Mouse (Mus musculus): Measurements from ENCODE around the gene Ak2. TPM values are rescaled to one million over a fixed set of nuclear protein-coding genes. Genes with fewer than 3 reads are reported as not detected.

The Ak2 gene
- polyA plus RNA-seq, 1 experiment from 2014 or later, result 134 TPM

GRCm38 (mm10) chr4:128980890-128981832 lies 10.6 kb upstream of the Ak2 start:
- ATAC-seq (ENCODE audit: insufficient read depth, low FRiP score, low TSS enrichment) (no peak), DNase-seq (ENCODE audit: low spot score) (no peak)
- WGBS, result 81% methylated on average over 12 of the region's 12 CpGs
- Histone ChIP-seq H3K4me2 (ENCODE audit: low read depth) (no peak overlapping the region), H3K4me3 (ENCODE audit: low read depth, low read length) (no peak overlapping the region), H3K27me3 (ENCODE audit: control insufficient read depth, insufficient read depth, low read length) (no peaks in the 10 kb centered on the region), H3K9ac (ENCODE audit: low read length) (no peak overlapping the region), H3K36me3 (ENCODE audit: control insufficient read depth, insufficient read depth, low read length) (no peaks in the 10 kb centered on the region), H3K27ac (ENCODE audit: low read depth, low read length) (no peak overlapping the region), H3K9me3 (ENCODE audit: control insufficient read depth, low read length) (no peaks in the 10 kb centered on the region), H3K4me1 (ENCODE audit: control insufficient read depth, insufficient read depth, low read length) (no peaks in the 10 kb centered on the region)

- Histone ChIP-seq H3K9ac (ENCODE audit: low read length) (no peak overlapping the region), H3K27ac (ENCODE audit: low read depth, low read length) (no peak overlapping the region), H3K4me1 (ENCODE audit: control insufficient read depth, insufficient read depth, low read length) (no peaks in the 10 kb centered on the region), H3K27me3 (ENCODE audit: control insufficient read depth, insufficient read depth, low read length) (no peaks in the 10 kb centered on the region), H3K36me3 (ENCODE audit: control insufficient read depth, insufficient read depth, low read length) (no peaks in the 10 kb centered on the region), H3K4me3 (ENCODE audit: low read depth, low read length) (no peak overlapping the region), H3K4me2 (ENCODE audit: low read depth) (no peak overlapping the region), H3K9me3 (ENCODE audit: control insufficient read depth, low read length) (no peaks in the 10 kb centered on the region)
- DNase-seq (ENCODE audit: low spot score) (no peak), ATAC-seq (ENCODE audit: insufficient read depth, low FRiP score, low TSS enrichment) (no peak)
- 68% methylated on average over 11 of the region's 11 CpGs for WGBS
These were observed 10.0 kb upstream of the Ak2 start for GRCm38 (mm10) chr4:128981833-128982180.

- Histone ChIP-seq H3K36me3 (ENCODE audit: control insufficient read depth, insufficient read depth, low read length) (no peaks in the 10 kb centered on the region), H3K27ac (ENCODE audit: low read depth, low read length) (no peak overlapping the region), H3K27me3 (ENCODE audit: control insufficient read depth, insufficient read depth, low read length) (no peaks in the 10 kb centered on the region), H3K4me2 (ENCODE audit: low read depth) (no peak overlapping the region), H3K9ac (ENCODE audit: low read length) (no peak overlapping the region), H3K9me3 (ENCODE audit: control insufficient read depth, low read length) (no peaks in the 10 kb centered on the region), H3K4me1 (ENCODE audit: control insufficient read depth, insufficient read depth, low read length) (no peaks in the 10 kb centered on the region), H3K4me3 (ENCODE audit: low read depth, low read length) (no peak overlapping the region)
- no peak for DNase-seq (ENCODE audit: low spot score)
- ATAC-seq (ENCODE audit: insufficient read depth, low FRiP score, low TSS enrichment), result no peak
- WGBS, result 88% methylated on average over 2 of the region's 2 CpGs
These were observed 8.6 kb upstream of the Ak2 start for GRCm38 (mm10) chr4:128983151-128983550.

- H3K9me3 ChIP-seq (ENCODE audit: control insufficient read depth, low read length), result no peaks in the 10 kb centered on the region
- no peaks in the 10 kb centered on the region for H3K27me3 ChIP-seq (ENCODE audit: control insufficient read depth, insufficient read depth, low read length)
- no peak overlapping the region for H3K9ac ChIP-seq (ENCODE audit: low read length)
- no peak overlapping the region for H3K4me3 ChIP-seq (ENCODE audit: low read depth, low read length)
- H3K4me2 ChIP-seq (ENCODE audit: low read depth), result no peak overlapping the region
- 65% methylated on average over 2 of the region's 2 CpGs for WGBS
- no peaks in the 10 kb centered on the region for H3K36me3 ChIP-seq (ENCODE audit: control insufficient read depth, insufficient read depth, low read length)
- no peak overlapping the region for H3K27ac ChIP-seq (ENCODE audit: low read depth, low read length)
- ATAC-seq (ENCODE audit: insufficient read depth, low FRiP score, low TSS enrichment) (no peak), DNase-seq (ENCODE audit: low spot score) (no peak)
- no peaks in the 10 kb centered on the region for H3K4me1 ChIP-seq (ENCODE audit: control insufficient read depth, insufficient read depth, low read length)
These were observed 8.1 kb upstream of the Ak2 start for GRCm38 (mm10) chr4:128983656-128984055.

GRCm38 (mm10) chr4:128984600-128984999 lies 7.2 kb upstream of the Ak2 start:
- Histone ChIP-seq H3K4me2 (ENCODE audit: low read depth) (no peak overlapping the region), H3K4me3 (ENCODE audit: low read depth, low read length) (no peak overlapping the region), H3K4me1 (ENCODE audit: control insufficient read depth, insufficient read depth, low read length) (no peaks in the 10 kb centered on the region), H3K27ac (ENCODE audit: low read depth, low read length) (no peak overlapping the region), H3K27me3 (ENCODE audit: control insufficient read depth, insufficient read depth, low read length) (no peaks in the 10 kb centered on the region), H3K36me3 (ENCODE audit: control insufficient read depth, insufficient read depth, low read length) (no peaks in the 10 kb centered on the region), H3K9me3 (ENCODE audit: control insufficient read depth, low read length) (no peaks in the 10 kb centered on the region), H3K9ac (ENCODE audit: low read length) (no peak overlapping the region)
- ATAC-seq (ENCODE audit: insufficient read depth, low FRiP score, low TSS enrichment) (no peak), DNase-seq (ENCODE audit: low spot score) (no peak)
- 81% methylated on average over 3 of the region's 3 CpGs for WGBS

- Histone ChIP-seq H3K9ac (ENCODE audit: low read length) (no peak overlapping the region), H3K4me1 (ENCODE audit: control insufficient read depth, insufficient read depth, low read length) (peaks cover 2% of the 10 kb centered on the region), H3K36me3 (ENCODE audit: control insufficient read depth, insufficient read depth, low read length) (no peaks in the 10 kb centered on the region), H3K4me2 (ENCODE audit: low read depth) (no peak overlapping the region), H3K4me3 (ENCODE audit: low read depth, low read length) (no peak overlapping the region), H3K9me3 (ENCODE audit: control insufficient read depth, low read length) (no peaks in the 10 kb centered on the region), H3K27ac (ENCODE audit: low read depth, low read length) (no peak overlapping the region), H3K27me3 (ENCODE audit: control insufficient read depth, insufficient read depth, low read length) (no peaks in the 10 kb centered on the region)
- DNase-seq (ENCODE audit: low spot score), result no peak
- WGBS, result 41% methylated on average over 3 of the region's 3 CpGs
- ATAC-seq (ENCODE audit: insufficient read depth, low FRiP score, low TSS enrichment), result no peak
These were observed 2.8 kb upstream of the Ak2 start for GRCm38 (mm10) chr4:128988911-128989310.

GRCm38 (mm10) chr4:128989678-128990077 lies 2.1 kb upstream of the Ak2 start:
- Histone ChIP-seq H3K9me3 (ENCODE audit: control insufficient read depth, low read length) (no peaks in the 10 kb centered on the region), H3K4me1 (ENCODE audit: control insufficient read depth, insufficient read depth, low read length) (peaks cover 8% of the 10 kb centered on the region), H3K27me3 (ENCODE audit: control insufficient read depth, insufficient read depth, low read length) (no peaks in the 10 kb centered on the region), H3K4me2 (ENCODE audit: low read depth) (no peak overlapping the region), H3K4me3 (ENCODE audit: low read depth, low read length) (no peak overlapping the region), H3K9ac (ENCODE audit: low read length) (no peak overlapping the region), H3K36me3 (ENCODE audit: control insufficient read depth, insufficient read depth, low read length) (no peaks in the 10 kb centered on the region), H3K27ac (ENCODE audit: low read depth, low read length) (no peak overlapping the region)
- no peak for ATAC-seq (ENCODE audit: insufficient read depth, low FRiP score, low TSS enrichment)
- WGBS, result 54% methylated on average over 11 of the region's 11 CpGs
- no peak for DNase-seq (ENCODE audit: low spot score)

GRCm38 (mm10) chr4:128992176-128992575 lies 418 bp downstream of the Ak2 start:
- H3K36me3 ChIP-seq (ENCODE audit: control insufficient read depth, insufficient read depth, low read length), result no peaks in the 10 kb centered on the region
- DNase-seq (ENCODE audit: low spot score) (no peak), ATAC-seq (ENCODE audit: insufficient read depth, low FRiP score, low TSS enrichment) (no peak)
- H3K9me3 ChIP-seq (ENCODE audit: control insufficient read depth, low read length), result no peaks in the 10 kb centered on the region
- WGBS, result 85% methylated on average over 3 of the region's 3 CpGs
- no peak overlapping the region for H3K4me2 ChIP-seq (ENCODE audit: low read depth)
- no peaks in the 10 kb centered on the region for H3K27me3 ChIP-seq (ENCODE audit: control insufficient read depth, insufficient read depth, low read length)
- no peak overlapping the region for H3K9ac ChIP-seq (ENCODE audit: low read length)
- H3K4me1 ChIP-seq (ENCODE audit: control insufficient read depth, insufficient read depth, low read length), result peaks cover 8% of the 10 kb centered on the region
- no peak overlapping the region for H3K27ac ChIP-seq (ENCODE audit: low read depth, low read length)
- no peak overlapping the region for H3K4me3 ChIP-seq (ENCODE audit: low read depth, low read length)

GRCm38 (mm10) chr4:128993025-128993662 lies 1.4 kb downstream of the Ak2 start:
- no peaks in the 10 kb centered on the region for H3K36me3 ChIP-seq (ENCODE audit: control insufficient read depth, insufficient read depth, low read length)
- peaks cover 8% of the 10 kb centered on the region for H3K4me1 ChIP-seq (ENCODE audit: control insufficient read depth, insufficient read depth, low read length)
- H3K27me3 ChIP-seq (ENCODE audit: control insufficient read depth, insufficient read depth, low read length), result no peaks in the 10 kb centered on the region
- H3K4me2 ChIP-seq (ENCODE audit: low read depth), result peak overlapping the region; percentile 84
- no peak overlapping the region for H3K27ac ChIP-seq (ENCODE audit: low read depth, low read length)
- DNase-seq (ENCODE audit: low spot score) (peak; percentile 97), ATAC-seq (ENCODE audit: insufficient read depth, low FRiP score, low TSS enrichment) (peak; percentile 99)
- no peaks in the 10 kb centered on the region for H3K9me3 ChIP-seq (ENCODE audit: control insufficient read depth, low read length)
- peak overlapping the region; percentile 67 for H3K4me3 ChIP-seq (ENCODE audit: low read depth, low read length)
- H3K9ac ChIP-seq (ENCODE audit: low read length), result peak overlapping the region; percentile 71
- under 1% methylated on average over 49 of the region's 49 CpGs for WGBS

All from neural tube, embryonic 11.5 days (tissue).